Mouse (Mus musculus) heart, postnatal 14 days (tissue): ENCODE measurements around the gene Rpp38. TPM values are rescaled to one million over a fixed set of nuclear protein-coding genes. Genes with fewer than 3 reads are reported as not detected.
A peak's percentile ranks its signal among the peaks of the same experiment; 100 is the strongest.

Source experiments
- DNase-seq, 2 experiments: peaks; one replicate each; pipeline ENCODE4 v3.0.0; 2021 to 2022
- intact Hi-C: fragments of 180-260 bp; cut with DNase I; formaldehyde crosslinking; loops from one replicate; pipeline ENCODE4 v1.15.1; 2025
- long read RNA-seq, 2 experiments: library from polyadenylated mRNA; stranded (forward); transcript quantifications; one replicate each; pipeline ENCODE4 v2.0.0; 2021
- total RNA-seq, 2 experiments: library from RNA; stranded (reverse); gene quantifications; 2 replicates each; pipeline ENCODE4 v1.2.3; 2021

Rpp38 gene
- 1 to 10 TPM; 4.1 to 4.7 TPM for total RNA-seq
- long read RNA-seq, experiment 1, partial matches to known transcripts: 1 of 5 reads
- long read RNA-seq, experiment 1, other reads (novel, unspliced or antisense): 0 of 5 reads
- long read RNA-seq, experiment 2, transcript Rpp38-201 (2 exons, 1,042 nt): major isoform, 5 of 6 reads
- long read RNA-seq, experiment 2, partial matches to known transcripts: 1 of 6 reads
- long read RNA-seq, experiment 2, other reads (novel, unspliced or antisense): 0 of 6 reads

- DNase-seq: peak; percentile 94 to 97
These were observed at the start of gene Rpp38 for GRCm38 (mm10) chr2:3332484-3333242. Gene Rpp38 (minus strand): TSS chr2:3332643.

DNA sequence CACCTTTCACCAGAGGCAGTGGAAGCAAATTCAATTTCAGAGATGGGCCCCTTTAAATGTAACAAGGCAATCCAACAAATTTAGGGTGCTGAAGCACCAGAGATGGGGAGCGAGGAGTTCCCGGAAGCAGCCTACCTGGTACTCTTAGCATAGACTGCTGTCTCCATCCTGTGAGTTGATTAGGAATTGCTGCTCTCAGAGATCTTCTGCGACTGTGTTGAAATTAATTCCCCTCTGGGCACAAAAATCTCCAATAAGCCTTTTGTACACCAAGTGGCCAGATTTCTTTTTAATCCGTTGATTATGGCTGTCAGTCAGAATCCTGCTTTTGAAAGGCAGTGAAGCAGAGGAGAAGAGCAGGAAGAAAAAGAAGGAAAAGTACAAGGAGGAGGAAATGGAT, 32.7 kb upstream of the Rpp38 start:
- intact Hi-C loops: no loop called here
- DNase-seq: no peak

More at GRCm38 (mm10) chr2:3332484-3333242, at the start of gene Rpp38:
- intact Hi-C loops: loop anchor here (2.0 to 10.0 kb wide), 3 partner anchors 48 to 182 kb away; partner anchors contain the start of genes Cdnf, Gm45902, Hspa14 and Nmt2

GRCm38 (mm10) chr2:3361067-3361466, 28.6 kb upstream of the Rpp38 start:
- no peak for DNase-seq
- intact Hi-C loops: no loop called here

- no peak for DNase-seq
- intact Hi-C loops: no loop called here
These were observed 25.4 kb upstream of the Rpp38 start for GRCm38 (mm10) chr2:3357887-3358286.

DNA sequence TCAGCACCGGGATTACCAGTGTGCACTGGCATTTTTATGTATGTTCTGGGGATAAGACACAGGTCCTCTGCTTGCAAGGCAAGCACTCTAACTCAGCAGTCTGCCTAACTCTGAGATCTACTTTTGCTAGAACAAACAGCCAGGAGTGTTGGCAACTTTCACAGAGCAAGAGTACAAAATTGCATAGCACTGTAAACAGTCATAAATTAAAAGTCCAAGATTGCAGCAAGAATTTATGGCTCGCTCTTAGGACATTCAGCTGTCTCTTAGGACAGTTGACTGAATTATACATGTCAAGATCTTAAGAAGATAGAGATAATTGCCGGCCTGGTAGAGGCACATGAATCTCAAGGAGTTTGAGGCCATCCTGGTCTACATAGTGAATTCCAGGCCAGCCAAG, 23.9 kb upstream of the Rpp38 start:
- intact Hi-C loops: no loop called here
- no peak for DNase-seq

GRCm38 (mm10) chr2:3355793-3356192, 23.4 kb upstream of the Rpp38 start:
- DNase-seq: no peak
- intact Hi-C loops: no loop called here

GRCm38 (mm10) chr2:3353160-3353559, 20.7 kb upstream of the Rpp38 start:
- no peak for DNase-seq
- intact Hi-C loops: no loop called here

DNA sequence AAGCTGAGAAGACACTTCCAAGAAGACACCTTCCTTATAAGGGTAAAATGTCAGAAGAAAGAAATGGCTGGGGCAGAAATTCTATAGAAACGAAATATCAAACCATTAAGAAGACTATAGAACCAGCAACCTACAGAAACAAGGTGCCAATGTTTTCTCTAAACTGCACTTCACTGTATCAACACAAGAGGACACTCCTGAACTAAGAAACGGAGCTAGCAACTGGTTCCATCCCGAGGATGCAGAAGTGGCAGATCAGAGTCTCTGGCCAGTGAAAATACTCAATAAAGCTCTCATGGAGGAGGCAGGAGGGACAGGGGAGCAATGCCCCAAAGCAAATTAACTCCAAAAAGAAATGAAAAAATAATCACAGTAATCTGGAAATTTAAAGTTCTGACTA, 16.5 kb upstream of the Rpp38 start:
- intact Hi-C loops: loop anchor here (2.0 to 5.0 kb wide), 2 partner anchors 63 to 452 kb away; no protein-coding TSS in a partner anchor
- DNase-seq: peak in 1 of 2 experiments; percentile 17

GRCm38 (mm10) chr2:3348422-3348821, 16.0 kb upstream of the Rpp38 start:
- intact Hi-C loops: loop anchor here (2.0 to 5.0 kb wide), 2 partner anchors 64 to 452 kb away; no protein-coding TSS in a partner anchor
- DNase-seq: no peak

GRCm38 (mm10) chr2:3335611-3336301, 3.3 kb upstream of the Rpp38 start, which contains the start of gene Acbd7:
Gene Acbd7 (plus strand): TSS chr2:3336168.
- intact Hi-C loops: loop anchor here (10.0 kb wide), 1 partner anchor 179 kb away; the partner anchor contains the start of genes Cdnf, Gm45902 and Hspa14
- peak; percentile 33 to 45 for DNase-seq

DNA sequence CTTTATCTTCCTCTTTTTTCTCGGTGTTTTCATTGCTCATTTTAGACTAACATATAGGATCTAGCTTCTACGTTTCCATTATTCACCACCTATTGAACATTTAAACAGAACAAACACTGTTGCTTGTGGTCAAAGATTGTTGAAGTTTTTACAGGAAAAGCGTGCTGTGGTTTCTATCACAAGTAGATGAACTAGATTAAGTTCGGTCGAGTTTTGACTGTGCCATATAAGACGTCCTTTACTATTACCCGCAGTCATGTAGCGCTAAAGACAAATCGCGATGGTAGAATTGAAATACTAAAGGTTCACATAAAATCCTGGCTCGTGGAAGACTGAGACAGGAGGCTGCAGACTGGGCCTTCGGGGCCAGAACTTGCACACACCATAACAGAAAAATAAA, 1.3 kb upstream of the Rpp38 start:
- intact Hi-C loops: loop anchor here (2.0 to 10.0 kb wide), 3 partner anchors 49 to 181 kb away; partner anchors contain the start of genes Cdnf, Gm45902, Hspa14 and Nmt2

GRCm38 (mm10) chr2:3332056-3332455, 387 bp downstream of the Rpp38 start:
- DNase-seq: no peak
- intact Hi-C loops: loop anchor here (2.0 to 10.0 kb wide), 3 partner anchors 47 to 183 kb away; partner anchors contain the start of genes Cdnf, Gm45902, Hspa14 and Nmt2

More for the DNA sequence above, 1.3 kb upstream of the Rpp38 start:
- DNase-seq: no peak

GRCm38 (mm10) chr2:3331071-3331703, 1.3 kb downstream of the Rpp38 start:
- no peak for DNase-seq
- intact Hi-C loops: loop anchor here (5.0 to 10.0 kb wide), 2 partner anchors 104 to 184 kb away; partner anchors contain the start of genes Cdnf, Gm45902 and Hspa14

GRCm38 (mm10) chr2:3327351-3327750, 5.1 kb downstream of the Rpp38 start:
- intact Hi-C loops: no loop called here

GRCm38 (mm10) chr2:3326547-3326946, 5.9 kb downstream of the Rpp38 start:
- DNase-seq: no peak
- intact Hi-C loops: no loop called here

More at GRCm38 (mm10) chr2:3327351-3327750, 5.1 kb downstream of the Rpp38 start:
- peak; percentile 67 to 80 for DNase-seq

GRCm38 (mm10) chr2:3324381-3325130, 7.9 kb downstream of the Rpp38 start:
- intact Hi-C loops: no loop called here
- DNase-seq: no peak

DNA sequence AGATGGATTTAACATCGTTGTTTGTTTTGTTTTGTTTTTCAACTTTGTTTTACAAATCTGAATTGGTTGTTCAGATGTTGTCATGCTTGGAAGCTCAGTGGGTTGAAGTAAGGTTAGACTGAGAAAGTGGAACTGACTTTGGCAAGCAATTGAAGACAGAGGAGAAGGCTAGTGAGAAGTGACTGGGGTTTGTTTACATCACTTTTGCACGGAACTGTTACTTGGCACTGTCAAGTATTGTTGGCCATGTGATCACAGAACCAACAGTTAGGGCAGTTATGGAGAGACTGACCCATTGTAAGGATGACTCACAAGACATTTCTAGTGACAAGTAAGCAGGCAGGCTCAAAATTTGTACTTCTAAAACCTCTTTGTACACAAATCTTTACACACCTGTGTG, 9.3 kb downstream of the Rpp38 start:
- DNase-seq: no peak
- intact Hi-C loops: no loop called here

DNA sequence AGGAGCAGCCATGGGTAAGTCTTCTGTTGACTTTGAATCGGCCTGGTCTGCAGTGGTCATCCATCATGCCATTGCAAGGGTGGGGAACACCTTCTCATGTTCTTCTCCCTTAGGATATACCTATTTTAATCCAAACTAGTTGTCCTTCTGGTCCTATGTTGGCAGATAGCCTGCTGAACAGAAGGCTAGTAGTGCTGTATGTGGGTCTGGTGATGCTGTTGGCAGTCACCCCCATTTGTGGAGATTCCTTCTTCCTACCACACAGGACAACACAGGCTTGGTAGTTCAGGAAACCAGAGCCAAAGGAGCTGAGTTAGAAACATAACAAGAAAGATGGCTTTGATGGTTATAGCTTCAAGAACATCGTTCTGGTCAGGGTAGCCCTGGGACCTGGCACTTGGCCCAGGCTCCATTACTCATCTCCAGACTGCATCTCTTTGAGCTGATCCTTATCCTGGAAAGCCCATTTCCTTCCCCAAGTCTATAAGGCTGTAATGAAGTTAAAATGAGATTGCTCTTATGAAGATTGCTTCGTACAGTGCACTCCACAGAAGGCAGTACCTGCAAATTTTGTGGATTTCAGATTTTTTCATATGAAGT, 26.9 kb downstream of the Rpp38 start:
- DNase-seq: peak in 1 of 2 experiments; percentile 7
- intact Hi-C loops: no loop called here

- intact Hi-C loops: no loop called here
- no peak for DNase-seq
These were observed 36.6 kb downstream of the Rpp38 start for GRCm38 (mm10) chr2:3295826-3296225.
